Mouse (Mus musculus): ENCODE data around the gene Cldn12. TPM values are rescaled to one million over a fixed set of nuclear protein-coding genes. Genes with fewer than 3 reads are reported as not detected.

Cldn12 gene
- total RNA-seq, 2 experiments from 2014 or later: 1.4 to 7.5 TPM

- ATAC-seq (replicated peaks; ENCODE audit: poor library complexity, severe bottlenecking): peak; percentile 54
Observed at GRCm38 (mm10) chr5:5495042-5495441, 19.7 kb downstream of the Cldn12 start.

- peak; percentile 94 for ATAC-seq (replicated peaks; ENCODE audit: poor library complexity, severe bottlenecking)
Observed at GRCm38 (mm10) chr5:5494269-5495005, 20.3 kb downstream of the Cldn12 start.

GRCm38 (mm10) chr5:5492163-5492562 is 22.6 kb downstream of the Cldn12 start:
- ATAC-seq (replicated peaks; ENCODE audit: poor library complexity, severe bottlenecking): peak; percentile 34; the same call in 1 of the 2 replicates

GRCm38 (mm10) chr5:5486071-5486470 is 28.7 kb downstream of the Cldn12 start:
- no peak for ATAC-seq (replicated peaks; ENCODE audit: poor library complexity, severe bottlenecking)

GRCm38 (mm10) chr5:5483254-5483858 is 31.4 kb downstream of the Cldn12 start:
- no peak for ATAC-seq (replicated peaks; ENCODE audit: poor library complexity, severe bottlenecking)

- peak; percentile 68 for ATAC-seq (replicated peaks; ENCODE audit: poor library complexity, severe bottlenecking)
Observed at GRCm38 (mm10) chr5:5481662-5482061, 33.1 kb downstream of the Cldn12 start.

GRCm38 (mm10) chr5:5479043-5479442 is 35.7 kb downstream of the Cldn12 start, which contains the start of gene 1700015F17Rik:
TSS of gene 1700015F17Rik (minus strand) at chr5:5479143.
- no peak for ATAC-seq (replicated peaks; ENCODE audit: poor library complexity, severe bottlenecking)

GRCm38 (mm10) chr5:5476133-5476532 is 38.6 kb downstream of the Cldn12 start:
- ATAC-seq (replicated peaks; ENCODE audit: poor library complexity, severe bottlenecking): no peak

GRCm38 (mm10) chr5:5465256-5465655 is 49.5 kb downstream of the Cldn12 start:
- no peak for ATAC-seq (replicated peaks; ENCODE audit: poor library complexity, severe bottlenecking)

Other genes with a start within 250 kb of the Cldn12 start
- 0.21 and 0.60 TPM in 2 replicates for gene Cdk14, start 94.6 kb downstream of the Cldn12 start, total RNA-seq (2014; fragmentation: Nextera tagmentation)
- gene Cdk14, start 94.6 kb downstream of the Cldn12 start, total RNA-seq (2017): 0.39 and 0.46 TPM in 2 replicates
- not detected in 2 replicates for gene 1700015F17Rik, start 35.8 kb downstream of the Cldn12 start, total RNA-seq (2014; fragmentation: Nextera tagmentation)
- not detected in 2 replicates for gene 1700015F17Rik, start 35.8 kb downstream of the Cldn12 start, total RNA-seq (2017)
- 24.7 and 27.8 TPM in 2 replicates for gene Gtpbp10, start 44.6 kb upstream of the Cldn12 start, total RNA-seq (2014; fragmentation: Nextera tagmentation)
- gene Gtpbp10, start 44.6 kb upstream of the Cldn12 start, total RNA-seq (2017): 31.3 and 37.1 TPM in 2 replicates
- gene Gm8773, start 58.8 kb upstream of the Cldn12 start, total RNA-seq (2014; fragmentation: Nextera tagmentation): not detected in 2 replicates
- not detected in 2 replicates for gene Gm8773, start 58.8 kb upstream of the Cldn12 start, total RNA-seq (2017)
- not detected in 2 replicates for gene Cfap69, start 149.3 kb upstream of the Cldn12 start, total RNA-seq (2014; fragmentation: Nextera tagmentation)
- not detected in 2 replicates for gene Cfap69, start 149.3 kb upstream of the Cldn12 start, total RNA-seq (2017)
- gene Steap2, start 179.6 kb upstream of the Cldn12 start, total RNA-seq (2014; fragmentation: Nextera tagmentation): not detected in 2 replicates
- gene Steap2, start 179.6 kb upstream of the Cldn12 start, total RNA-seq (2017): not detected in 2 replicates
- gene Steap1, start 234.4 kb upstream of the Cldn12 start, total RNA-seq (2014; fragmentation: Nextera tagmentation): not detected in 2 replicates
- not detected in 2 replicates for gene Steap1, start 234.4 kb upstream of the Cldn12 start, total RNA-seq (2017)

All from granulocyte monocyte progenitor cell, adult 5-6 weeks (primary cell).